Mouse (Mus musculus) erythroblast, adult 5-6 weeks (primary cell): ENCODE measurements around the gene Col13a1. TPM values are rescaled to one million over a fixed set of nuclear protein-coding genes. Genes with fewer than 3 reads are reported as not detected.

Source experiments
- ATAC-seq: replicated peaks from 2 replicates; pipeline ENCODE4 v1.8.0; 2016; ENCODE audit warnings: moderate number of reproducible peaks, mild to moderate bottlenecking, moderate TSS enrichment, inconsistent platforms; ENCODE audit not compliant: poor library complexity, low FRiP score, severe bottlenecking
- total RNA-seq, 2 experiments: library from RNA; stranded (forward) in 1 of 2; stranded (reverse) in 1 of 2; fragments of 150-400 nt in 1 of 2; fragments of 200-764, 138-1000 nt in 1 of 2; gene quantifications; 2 replicates each; pipeline versions ENCODE4 v1.2.3 to v1.2.4; 2015 to 2017; ENCODE audit warnings: low replicate concordance in 2 of 2

Gene Col13a1
- total RNA-seq, 2 experiments from 2014 or later, result not detected

GRCm38 (mm10) chr10:61917066-61917465 is 61.8 kb downstream of the Col13a1 start:
- ATAC-seq, result no peak

- no peak for ATAC-seq
Measured at GRCm38 (mm10) chr10:61911770-61912169, 67.1 kb downstream of the Col13a1 start.

GRCm38 (mm10) chr10:61909004-61909403 is 69.9 kb downstream of the Col13a1 start:
- ATAC-seq, result no peak

GRCm38 (mm10) chr10:61906226-61906625 is 72.7 kb downstream of the Col13a1 start:
- no peak for ATAC-seq

GRCm38 (mm10) chr10:61905308-61905707 is 73.6 kb downstream of the Col13a1 start:
- ATAC-seq, result no peak

- ATAC-seq, result no peak
Measured at GRCm38 (mm10) chr10:61898116-61898515, 80.8 kb downstream of the Col13a1 start.

GRCm38 (mm10) chr10:61894564-61894963 is 84.3 kb downstream of the Col13a1 start:
- ATAC-seq, result no peak

- no peak for ATAC-seq
Measured at GRCm38 (mm10) chr10:61891138-61891537, 87.8 kb downstream of the Col13a1 start.

GRCm38 (mm10) chr10:61890294-61890693 is 88.6 kb downstream of the Col13a1 start:
- no peak for ATAC-seq

- no peak for ATAC-seq
Measured at GRCm38 (mm10) chr10:61879427-61879826, 99.5 kb downstream of the Col13a1 start.

GRCm38 (mm10) chr10:61877787-61878186 is 101.1 kb downstream of the Col13a1 start:
- peak; percentile 66; the same call in 1 of the 2 replicates for ATAC-seq

GRCm38 (mm10) chr10:61869796-61870195 is 109.1 kb downstream of the Col13a1 start:
- no peak for ATAC-seq

- ATAC-seq, result no peak
Measured at GRCm38 (mm10) chr10:61866045-61866580, 112.8 kb downstream of the Col13a1 start.

GRCm38 (mm10) chr10:61859451-61859850 is 119.5 kb downstream of the Col13a1 start:
- ATAC-seq, result no peak

- ATAC-seq, result no peak
Measured at GRCm38 (mm10) chr10:61855139-61855675, 123.7 kb downstream of the Col13a1 start.

GRCm38 (mm10) chr10:61852824-61853223 is 126.1 kb downstream of the Col13a1 start:
- no peak for ATAC-seq

- ATAC-seq, result no peak
Measured at GRCm38 (mm10) chr10:61848553-61848952, 130.4 kb downstream of the Col13a1 start.

- ATAC-seq, result no peak
Measured at GRCm38 (mm10) chr10:61845476-61845875, 133.4 kb downstream of the Col13a1 start.

GRCm38 (mm10) chr10:61844475-61844874 is 134.4 kb downstream of the Col13a1 start:
- no peak for ATAC-seq

- ATAC-seq, result no peak
Measured at GRCm38 (mm10) chr10:61842261-61842660, 136.6 kb downstream of the Col13a1 start.

- no peak for ATAC-seq
Measured at GRCm38 (mm10) chr10:61839326-61839725, 139.6 kb downstream of the Col13a1 start.

- ATAC-seq, result no peak
Measured at GRCm38 (mm10) chr10:61838769-61839168, 140.1 kb downstream of the Col13a1 start.
